Mouse (Mus musculus) frontal cortex, adult 2 months (tissue): ENCODE measurements around the gene Cenpl. TPM values are rescaled to one million over a fixed set of nuclear protein-coding genes. Genes with fewer than 3 reads are reported as not detected.

Source experiments
- DNase-seq, 2 experiments: peaks; one replicate each; pipeline ENCODE4 v3.0.0; 2022; ENCODE audit warnings: low spot score in 1 of 2; ENCODE audit errors: extremely low spot score in 1 of 2
- polyA plus RNA-seq: library from polyadenylated mRNA; depleted of rRNA; stranded (reverse); fragments of >200 nt; gene quantifications from 2 replicates; pipeline ENCODE4 v1.2.3, GENCODE M21; 2012; rRNA removed

Gene Cenpl
- polyA plus RNA-seq, 1 experiment = 1.9 TPM

DNA sequence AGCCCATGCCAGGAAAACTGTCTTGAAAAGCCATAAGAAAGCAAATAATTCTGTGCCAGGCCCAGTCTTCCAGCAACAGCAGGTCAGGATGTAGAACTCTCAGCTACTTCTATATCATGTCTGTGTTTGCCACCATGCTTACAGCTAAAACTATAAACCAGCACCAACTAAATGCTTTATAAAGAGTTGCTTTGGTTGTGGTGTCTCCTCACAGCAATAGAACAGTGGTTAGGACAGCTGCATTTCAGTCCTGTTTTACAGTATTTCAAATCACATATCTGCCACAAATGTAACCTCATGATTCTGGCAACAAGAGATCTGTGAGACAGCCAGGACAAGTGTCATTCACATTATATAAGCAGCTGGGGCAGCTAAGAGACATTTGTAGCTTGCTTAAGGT is 29.7 kb upstream of the Cenpl start:
- DNase-seq = no peak

DNA sequence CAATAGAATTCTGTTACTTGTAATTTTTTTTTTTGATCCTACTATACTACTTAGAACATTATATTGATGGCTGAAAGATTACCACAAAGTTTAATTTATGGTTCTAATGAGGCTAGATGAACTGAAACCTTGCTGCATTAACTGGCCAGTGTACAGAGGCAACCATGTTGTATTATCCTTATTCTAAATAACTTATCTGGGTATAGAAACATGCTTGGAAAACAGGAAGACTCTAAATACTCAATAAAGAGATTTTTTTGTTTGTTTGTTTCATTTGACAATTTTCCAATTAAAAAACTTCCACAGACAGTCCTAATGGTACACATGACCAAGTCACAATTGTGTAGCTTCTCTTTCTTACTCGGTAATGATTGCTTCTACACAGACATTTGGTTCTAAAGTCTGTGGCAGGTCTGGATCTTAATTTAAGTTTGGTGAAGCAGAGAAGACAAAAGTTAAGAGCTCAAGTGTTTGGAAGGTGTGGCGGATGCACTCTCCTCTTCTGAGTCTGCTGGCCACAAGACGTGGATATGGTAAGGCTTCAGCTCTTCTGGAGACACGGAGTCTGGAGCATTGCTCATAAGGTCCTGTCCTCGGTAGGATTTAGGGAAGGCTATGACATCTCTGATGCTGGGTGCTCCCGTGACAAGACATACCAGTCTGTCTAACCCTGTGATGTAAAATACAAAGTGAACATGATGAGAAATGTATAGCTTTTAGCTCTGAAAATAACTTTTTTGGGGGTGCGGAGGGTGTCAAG is 29.1 kb upstream of the Cenpl start:
- no peak for DNase-seq

DNA sequence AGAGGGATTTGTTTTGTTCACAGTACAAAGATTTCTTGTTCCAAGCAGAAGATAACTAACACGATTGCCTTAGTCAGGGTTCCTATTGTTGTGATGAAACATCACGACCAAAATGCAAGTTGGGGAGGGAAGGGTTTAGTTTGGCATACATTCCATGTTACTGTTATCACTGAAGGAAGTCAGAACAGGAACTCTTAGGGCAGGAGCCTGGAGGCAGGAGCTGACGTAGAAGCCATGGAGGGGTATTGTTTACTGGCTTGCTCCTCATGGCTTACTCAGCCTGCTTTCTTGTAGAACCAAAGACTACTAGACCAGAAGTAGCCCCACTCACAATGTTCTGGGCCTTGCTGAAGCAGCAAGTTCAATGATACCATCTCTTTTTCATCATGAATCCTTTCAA is 23.5 kb upstream of the Cenpl start:
- no peak for DNase-seq

DNA sequence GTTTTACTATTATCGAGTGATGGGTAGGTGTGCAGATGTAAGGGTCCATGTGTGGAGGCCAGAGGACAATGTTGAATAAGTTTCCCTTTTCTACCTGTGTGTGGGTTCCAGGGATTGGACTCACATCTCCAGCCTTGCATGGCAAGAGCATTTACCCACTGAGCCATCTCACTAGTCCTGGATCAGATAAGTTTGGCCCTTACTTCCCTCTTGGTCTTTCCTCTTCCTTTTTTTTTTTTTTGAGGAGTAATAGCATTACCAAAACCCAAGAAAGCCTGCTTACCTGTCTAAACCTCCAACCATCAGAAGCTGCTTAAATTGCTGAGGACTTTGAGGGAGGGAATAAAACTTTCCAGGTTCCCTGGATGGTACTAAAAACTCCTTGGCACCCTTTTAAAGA is 13.3 kb upstream of the Cenpl start:
- DNase-seq = no peak

DNA sequence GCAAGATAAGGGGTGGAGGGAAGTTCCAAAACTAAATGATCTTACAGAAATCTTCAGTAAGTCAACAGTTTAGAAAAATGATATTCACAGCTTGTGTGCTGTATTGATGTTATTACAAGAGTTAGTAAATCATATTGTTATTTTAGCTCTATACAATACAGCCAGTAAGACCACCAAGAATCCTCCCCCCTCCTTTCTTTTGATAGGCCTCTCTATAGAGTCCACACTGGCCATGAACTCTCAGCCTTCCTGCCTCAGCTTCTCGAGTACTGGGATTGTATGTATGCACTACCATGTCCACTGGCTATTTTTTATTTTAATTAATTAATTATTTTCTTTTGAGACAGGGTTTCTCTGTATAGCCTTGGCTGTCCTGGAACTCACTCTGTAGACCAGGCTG is 7.2 kb upstream of the Cenpl start:
- no peak for DNase-seq

DNA sequence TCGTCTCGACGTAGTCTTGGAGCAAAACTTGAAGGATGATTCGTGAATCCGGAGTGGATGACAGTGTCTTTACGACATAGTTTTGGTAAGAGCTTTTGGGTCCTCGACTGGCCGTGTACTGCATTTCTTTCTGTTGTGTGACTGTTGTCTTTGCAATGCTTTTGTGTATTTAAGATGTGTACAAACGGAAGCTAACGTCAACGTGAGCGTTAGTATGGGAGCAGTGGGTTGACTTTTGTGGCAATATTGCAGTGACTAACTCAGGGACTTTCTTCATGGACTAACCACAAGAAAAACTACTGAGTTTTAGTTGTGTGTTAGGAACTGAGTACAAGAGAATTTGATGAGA is 733 bp downstream of the Cenpl start:
- no peak for DNase-seq

DNA sequence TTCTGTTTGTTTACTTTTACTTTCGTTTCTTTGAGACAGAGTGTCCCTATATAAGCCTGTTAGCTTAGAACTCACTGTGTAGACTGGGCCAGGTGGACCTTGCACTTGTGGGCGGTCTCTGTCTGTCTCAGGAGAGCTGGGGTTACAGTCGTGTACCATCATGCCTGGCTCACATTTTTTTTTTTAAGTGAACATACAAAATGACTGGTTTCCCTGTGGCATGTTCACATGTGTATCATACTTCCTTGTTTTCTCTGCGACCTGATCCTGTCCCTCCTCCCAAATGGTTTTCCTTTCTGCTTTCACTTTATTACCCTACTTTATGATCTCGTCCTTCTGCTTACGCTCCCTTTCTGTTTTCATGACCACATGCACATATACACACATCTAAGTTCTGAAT is 5.7 kb downstream of the Cenpl start:
- DNase-seq = no peak

DNA sequence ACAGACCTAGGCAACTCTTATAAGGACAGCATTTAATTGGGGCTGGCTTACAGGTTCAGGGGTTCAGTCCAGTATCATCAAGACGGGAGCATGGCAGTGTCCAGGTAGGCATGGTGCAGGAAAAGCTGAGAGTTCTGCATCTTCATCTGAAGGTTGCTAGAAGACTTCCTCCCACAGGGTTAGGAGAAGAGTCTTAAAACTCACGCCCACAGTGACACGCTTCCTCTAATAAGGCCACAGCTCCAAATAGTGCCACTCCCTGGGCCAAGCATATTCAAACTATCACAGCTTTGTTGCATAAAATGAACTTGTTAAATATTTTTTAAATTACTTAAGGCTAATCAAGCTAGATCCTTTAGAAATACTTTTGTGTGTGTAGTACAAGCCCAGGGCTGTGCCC is 6.7 kb downstream of the Cenpl start:
- no peak for DNase-seq

DNA sequence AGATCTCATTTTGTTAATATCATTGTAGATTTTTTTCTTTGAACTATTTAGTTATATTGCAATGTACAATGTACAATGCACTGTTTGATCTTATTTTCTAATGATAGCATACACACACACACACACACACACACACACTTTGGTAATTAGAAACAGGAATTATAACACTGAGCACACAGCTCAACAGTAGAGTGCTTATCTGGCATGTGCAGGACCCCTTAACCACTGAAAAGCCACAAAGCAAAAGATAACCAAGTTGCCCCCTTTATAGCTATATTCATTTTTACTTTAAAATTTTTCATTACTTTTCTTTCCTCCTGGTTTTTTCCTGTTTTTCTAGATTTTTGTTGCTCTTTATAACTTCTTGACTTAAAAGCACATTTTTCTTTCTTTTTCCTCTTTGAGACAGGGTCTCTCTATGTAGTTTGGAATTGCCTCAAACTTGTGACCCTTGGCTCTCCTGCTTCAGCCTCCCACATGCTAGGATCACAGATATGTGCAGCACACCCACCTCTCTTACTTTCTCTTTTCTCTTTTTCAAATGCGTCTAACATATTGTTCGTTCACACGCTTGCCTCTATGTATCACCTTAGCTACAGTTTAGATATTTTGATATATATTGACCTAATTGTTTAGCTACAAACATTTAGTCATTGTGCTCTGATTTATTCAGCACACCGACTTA is 29.4 kb downstream of the Cenpl start:
- DNase-seq = no peak

DNA sequence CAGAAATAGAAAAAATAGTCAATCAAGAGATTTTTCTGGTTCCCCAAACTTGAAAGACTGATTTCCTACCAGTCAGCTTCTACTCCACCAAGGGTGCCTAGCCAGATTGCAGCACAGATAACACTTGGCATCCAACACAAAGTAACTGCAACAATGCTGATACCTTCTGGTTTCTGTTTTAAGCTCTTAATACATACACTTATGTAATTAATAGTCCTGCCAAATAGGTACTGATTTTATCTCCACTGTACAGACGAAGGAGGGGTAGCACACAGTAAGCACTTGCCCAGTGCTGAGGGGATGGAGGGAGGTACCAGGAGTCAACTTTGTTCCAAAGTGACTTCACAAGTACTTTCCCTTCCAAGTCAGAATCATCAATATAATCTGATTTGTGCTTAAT is 33.3 kb downstream of the Cenpl start:
- DNase-seq = no peak

DNA sequence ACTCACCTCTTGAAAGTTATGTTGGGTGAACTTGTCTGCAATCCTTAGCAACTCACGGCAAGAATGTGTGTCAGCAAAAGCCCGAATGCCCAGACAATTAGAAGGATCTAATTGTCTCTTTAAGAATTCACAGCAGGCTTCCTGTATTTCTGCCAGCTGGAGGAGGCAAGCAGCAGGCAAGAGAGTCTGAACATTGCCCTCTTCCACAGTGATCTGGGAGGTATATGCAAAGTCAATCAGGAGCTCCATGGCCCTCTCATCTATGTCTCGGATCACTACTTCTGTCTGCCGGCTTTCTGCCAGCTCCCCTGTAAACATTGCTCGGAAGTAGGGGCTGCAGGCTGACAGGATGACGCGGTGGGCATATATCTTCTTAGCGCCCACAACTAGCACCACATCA is 38.7 kb downstream of the Cenpl start:
- no peak for DNase-seq

DNA sequence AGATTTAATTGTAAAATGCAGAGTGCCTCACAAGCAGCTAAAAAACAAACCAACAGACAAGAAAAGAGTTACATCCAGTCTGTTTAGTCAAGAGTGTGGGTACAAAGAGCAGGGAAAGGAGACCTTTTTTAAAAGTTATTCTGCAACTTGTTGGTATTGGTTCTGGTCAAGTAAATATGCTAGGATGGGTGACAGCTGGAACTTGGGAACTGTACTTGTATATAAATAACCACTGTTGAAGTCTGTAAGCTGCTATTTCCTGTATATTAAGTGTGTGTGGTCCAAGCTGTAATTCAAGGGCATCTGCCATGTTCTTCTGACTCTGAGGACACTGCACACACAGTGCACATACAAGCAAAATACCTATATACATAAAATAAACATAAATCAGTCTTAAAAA is 44.1 kb downstream of the Cenpl start:
- DNase-seq = no peak

DNA sequence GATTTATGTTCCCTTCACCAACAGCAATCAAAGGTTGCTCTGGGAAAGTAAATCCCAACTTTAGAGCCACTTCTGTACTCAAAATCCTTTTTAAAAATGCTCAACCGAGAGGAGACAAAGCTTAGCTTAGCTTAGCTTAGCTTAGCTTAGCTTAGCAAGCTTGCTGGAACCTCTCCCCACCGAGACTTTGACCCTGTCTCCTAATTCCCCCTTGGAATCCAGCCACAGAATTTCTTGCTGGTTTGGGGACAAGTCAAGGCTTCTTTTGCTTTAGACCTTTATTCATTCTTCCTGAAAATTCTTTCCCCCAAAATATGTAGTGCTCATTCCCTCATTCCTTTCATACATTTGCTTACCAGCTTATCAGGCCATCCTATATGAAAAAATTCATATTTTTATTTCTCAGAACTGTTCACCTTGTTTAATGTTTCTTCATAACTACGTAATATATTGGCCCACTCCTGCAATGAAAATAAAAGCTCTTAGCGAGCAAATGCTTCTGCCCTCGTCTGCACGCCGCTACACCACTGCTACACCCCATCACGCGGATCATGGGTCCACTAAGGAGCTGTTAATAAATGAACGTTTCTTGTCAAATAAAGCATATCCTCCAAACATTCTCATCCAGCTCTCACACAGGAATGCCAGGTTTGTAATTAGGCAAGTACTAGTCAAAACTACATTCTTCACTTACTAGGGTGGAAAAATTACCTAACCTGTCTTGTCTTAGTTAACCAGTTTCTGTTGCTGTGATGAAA is 52.3 kb downstream of the Cenpl start:
- DNase-seq = no peak

DNA sequence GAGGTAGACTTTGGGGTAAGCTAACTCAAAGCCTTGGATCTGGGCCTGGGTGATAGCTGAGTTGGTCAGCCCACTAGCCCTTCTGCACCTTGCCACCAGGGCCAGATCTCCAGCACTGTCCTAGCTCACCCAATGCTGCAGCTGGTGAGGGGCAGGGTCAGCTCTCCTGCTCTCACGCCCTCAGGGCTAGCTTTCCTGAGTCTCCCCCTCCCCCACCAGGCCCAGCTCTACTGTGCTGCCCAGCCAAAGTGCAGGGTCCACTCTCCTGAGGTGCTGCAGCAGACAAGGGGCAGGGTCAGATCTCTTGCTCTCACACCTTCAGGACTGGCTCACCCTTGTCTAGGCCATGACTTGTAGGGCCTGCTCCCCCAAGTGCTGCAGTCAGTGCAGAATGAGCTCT is 55.9 kb downstream of the Cenpl start:
- DNase-seq = no peak

DNA sequence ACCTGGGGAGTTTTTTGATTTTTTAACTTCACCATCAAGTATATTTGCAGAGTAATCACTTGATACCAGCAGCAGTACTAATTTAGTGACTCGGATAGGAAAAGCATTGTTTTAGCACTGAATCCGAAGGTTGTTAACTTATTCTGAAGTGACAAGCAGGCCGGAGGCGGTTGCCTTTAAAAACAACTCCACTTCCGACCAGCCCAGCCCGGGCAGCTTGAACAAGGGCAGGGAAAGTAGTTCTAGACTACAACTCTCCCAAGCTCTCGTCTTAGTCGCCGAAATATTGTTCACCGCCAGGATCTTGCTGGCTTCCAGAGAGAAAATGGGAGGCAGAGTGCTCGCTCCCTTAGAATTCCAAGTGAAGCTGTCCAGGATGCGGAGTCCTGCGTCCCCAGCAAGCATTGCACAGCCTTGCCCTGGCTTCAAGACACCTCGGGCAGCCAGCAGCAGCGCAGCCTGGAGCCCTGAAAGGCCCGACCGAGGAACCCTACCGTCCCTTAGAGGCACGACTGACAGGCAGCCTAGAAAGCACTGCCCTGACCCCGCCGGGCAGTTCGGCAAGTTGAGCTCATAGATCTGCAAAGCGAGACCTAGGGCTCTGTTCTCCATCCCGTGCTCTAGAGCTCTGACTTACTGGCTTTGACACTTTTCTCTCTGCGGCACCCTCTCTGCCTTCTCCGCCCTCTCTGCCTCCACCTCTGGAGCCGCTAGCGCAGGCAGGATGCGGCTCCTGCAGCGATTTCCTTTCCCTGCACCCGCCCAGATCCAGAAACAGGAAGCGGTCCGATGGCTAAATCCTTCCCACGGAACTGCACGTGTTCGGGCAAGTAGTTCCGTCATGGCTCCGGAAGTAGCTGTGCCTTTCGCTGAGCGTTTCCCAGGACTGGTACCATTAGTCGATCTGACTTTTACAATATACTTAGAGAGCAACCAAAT is 60.5 kb downstream of the Cenpl start, which contains the start of gene Klhl20:
Gene Klhl20, minus strand, starts transcription at position 786 of the 939 bp plus-strand sequence.
- DNase-seq = peak; percentile 87 to 99

Other genes starting within 250 kb of the Cenpl start
- gene Rc3h1, start 164.3 kb upstream of the Cenpl start, polyA plus RNA-seq = 10.6 and 11.2 TPM in 2 replicates
- gene Serpinc1, start 92.1 kb upstream of the Cenpl start, polyA plus RNA-seq = 0.15 and 0.24 TPM in 2 replicates
- gene Zbtb37, start 35.9 kb upstream of the Cenpl start, polyA plus RNA-seq = 5.4 TPM in 2 replicates
- gene Dars2, start 55 bp upstream of the Cenpl start, polyA plus RNA-seq = 20.8 and 22.9 TPM in 2 replicates
- 15.1 TPM in 2 replicates for gene Klhl20, start 60.8 kb downstream of the Cenpl start, polyA plus RNA-seq
- gene Ankrd45, start 72.0 kb downstream of the Cenpl start, polyA plus RNA-seq = 54.9 and 55.8 TPM in 2 replicates
- not detected in 2 replicates for gene Tex50, start 88.6 kb downstream of the Cenpl start, polyA plus RNA-seq
- 404 and 494 TPM in 2 replicates for gene Prdx6, start 180.5 kb downstream of the Cenpl start, polyA plus RNA-seq